Mouse (Mus musculus): Measurements from ENCODE around the gene Fam173b.

Fam173b gene

DNA sequence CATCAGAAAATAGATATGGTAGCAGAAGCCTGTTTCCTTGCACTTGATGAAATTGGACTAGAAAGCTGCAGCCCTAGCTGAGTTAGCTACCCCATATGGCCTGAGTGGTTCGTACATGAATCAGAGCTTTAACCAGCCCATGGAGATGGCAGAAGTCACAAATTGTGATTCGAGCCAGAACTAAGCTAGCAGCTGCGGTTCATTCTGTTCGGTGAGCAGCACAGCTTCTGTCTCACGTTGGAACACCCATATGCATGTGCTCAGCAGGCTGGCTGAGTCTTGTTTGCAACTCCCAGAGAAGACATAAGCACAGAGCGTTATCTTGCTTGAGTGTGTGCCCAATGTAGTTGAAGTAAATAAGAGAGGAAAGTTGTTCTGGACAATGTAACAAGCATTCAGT, 32.9 kb downstream of the Fam173b start:
- no peak for DNase-seq (ENCODE audit: low spot score in 2 of 2)

DNA sequence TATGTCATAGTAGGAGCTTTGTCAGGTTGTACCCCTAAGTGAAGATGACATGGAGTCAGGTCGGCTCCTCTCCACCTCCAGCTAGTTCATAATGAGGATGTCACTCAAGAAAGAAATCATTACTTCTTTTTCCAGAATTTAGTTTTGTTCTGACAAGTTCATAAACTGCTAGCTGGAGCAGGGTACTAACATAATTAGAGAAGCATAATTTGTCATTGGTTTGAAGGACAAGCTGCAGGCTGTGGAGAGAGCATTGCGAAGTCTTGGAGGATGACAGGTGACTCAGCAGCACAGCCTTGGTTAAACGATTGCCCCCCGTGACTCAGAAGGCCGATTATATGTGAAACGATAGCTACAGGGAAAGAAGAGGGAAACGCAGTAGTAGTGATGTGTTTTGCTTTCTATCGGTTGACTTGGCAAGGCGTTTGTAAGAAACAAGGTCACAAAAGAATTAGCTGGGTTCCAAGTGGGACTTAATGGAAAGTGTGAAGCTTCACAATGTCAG, 34.5 kb downstream of the Fam173b start:
- DNase-seq (ENCODE audit: low spot score in 2 of 2) = no peak

DNA sequence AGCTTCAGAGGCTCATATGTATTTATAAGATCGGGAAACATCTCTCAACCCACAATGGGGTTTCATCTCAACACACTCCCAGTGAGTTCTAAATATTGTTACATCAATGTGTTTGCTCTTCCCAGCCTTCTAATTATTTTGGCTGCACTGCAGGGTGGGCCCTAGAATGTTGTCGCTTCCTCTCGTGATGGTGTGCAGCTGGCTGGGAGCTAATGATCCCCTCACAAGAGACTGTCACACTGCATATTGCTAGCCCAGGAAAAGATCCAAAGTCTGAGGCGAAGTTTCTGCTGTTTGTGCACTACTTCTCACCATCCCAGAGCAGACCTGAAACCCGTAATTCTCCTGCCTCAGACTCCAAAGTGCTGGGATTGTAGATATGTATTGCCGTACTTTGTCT, 45.6 kb downstream of the Fam173b start:
- no peak for DNase-seq (ENCODE audit: low spot score in 2 of 2)

GRCm38 (mm10) chr15:31647851-31648569, 46.4 kb downstream of the Fam173b start:
- DNase-seq (ENCODE audit: low spot score in 2 of 2) = no peak

DNA sequence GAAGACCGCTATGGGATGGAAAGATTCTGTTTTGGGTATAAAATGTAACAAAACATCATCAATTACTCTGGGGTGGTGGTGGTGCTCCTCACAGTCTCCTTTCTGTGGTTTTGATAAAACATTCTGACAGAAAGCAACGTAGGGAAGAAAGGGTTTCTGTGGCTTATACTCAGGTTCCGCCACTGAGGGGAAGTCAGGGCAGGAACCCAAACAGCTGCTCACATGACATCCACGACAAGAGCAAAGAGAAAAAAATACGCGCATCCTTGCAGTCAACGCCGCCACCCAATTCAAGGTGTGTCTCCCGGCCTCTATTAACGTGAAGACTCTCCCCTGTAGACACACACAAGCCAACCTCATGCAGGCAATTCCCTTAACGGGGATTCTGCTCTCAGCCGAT, 48.0 kb downstream of the Fam173b start:
- DNase-seq (ENCODE audit: low spot score in 2 of 2) = no peak

DNA sequence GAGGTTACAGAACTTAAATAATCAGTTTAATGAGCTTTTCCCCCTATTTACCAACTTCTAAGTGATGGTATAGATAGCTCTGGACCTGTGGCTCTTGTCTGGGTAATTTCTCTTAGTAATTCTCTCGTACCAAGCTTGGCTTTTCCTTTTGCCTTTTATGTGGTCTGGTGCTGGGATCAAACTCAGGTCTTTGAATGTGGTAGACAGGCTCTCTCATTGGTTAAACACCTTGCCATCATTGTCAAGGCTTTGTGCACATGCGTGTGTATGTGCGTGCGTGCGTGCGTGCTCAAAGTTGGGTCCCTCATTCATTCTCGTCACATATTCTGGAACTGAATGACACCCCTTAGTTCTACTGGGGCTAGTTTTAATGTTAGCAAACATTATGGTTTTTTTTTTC, 49.2 kb downstream of the Fam173b start:
- DNase-seq (ENCODE audit: low spot score in 2 of 2) = no peak

DNA sequence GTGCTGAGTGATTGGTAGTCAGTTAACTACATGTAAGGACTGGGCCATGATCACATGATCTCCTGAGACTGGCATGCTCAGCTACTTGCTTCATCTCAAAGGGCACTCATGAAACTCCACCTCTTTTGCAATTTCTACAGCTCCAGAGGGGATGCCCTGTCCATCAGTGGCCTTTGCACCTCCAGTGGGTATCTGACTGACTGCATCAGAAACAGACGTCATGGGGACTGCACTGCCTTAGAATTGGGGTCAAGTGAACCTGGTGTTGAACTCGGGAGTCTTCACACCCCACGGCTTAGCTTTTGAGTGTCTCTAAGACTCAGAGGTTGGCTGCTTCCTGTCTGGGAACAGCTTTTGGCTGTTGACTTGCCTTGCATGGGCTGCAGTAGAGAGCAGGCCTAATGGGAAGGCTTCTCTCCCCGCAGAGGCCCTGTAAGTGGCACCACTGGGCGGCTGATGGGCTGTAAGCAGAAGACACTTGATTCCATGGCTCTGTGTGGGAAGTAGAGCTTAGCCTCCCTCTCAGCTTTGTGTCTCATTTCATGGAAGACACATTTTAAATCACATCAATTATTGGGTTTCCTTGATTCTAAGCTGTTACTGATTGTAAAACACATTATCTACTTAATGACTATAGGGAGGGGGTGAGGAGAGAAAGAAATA, 58.6 kb downstream of the Fam173b start:
- DNase-seq (ENCODE audit: low spot score in 2 of 2) = no peak

DNA sequence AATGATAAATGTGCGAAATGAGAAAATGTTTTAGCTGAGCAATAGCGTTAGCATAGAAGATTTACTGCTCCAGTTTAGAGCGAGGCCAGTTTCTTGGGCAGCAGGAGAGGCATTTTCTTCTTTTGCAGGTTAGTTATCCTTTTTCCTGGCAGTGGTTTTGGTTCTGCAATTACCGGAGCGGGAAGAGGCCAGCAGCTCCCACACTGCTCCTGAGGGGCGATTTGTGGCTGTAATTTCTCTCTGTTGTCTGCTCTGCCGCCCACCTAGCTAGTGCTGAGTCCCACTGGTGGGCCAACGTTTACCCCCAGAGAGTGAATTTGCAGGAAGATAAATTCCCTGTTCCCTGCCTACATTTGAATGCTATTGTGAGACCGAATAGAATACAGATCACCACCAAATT, 59.2 kb downstream of the Fam173b start:
- no peak for DNase-seq (ENCODE audit: low spot score in 2 of 2)

GRCm38 (mm10) chr15:31661802-31662201, 60.1 kb downstream of the Fam173b start:
- no peak for DNase-seq (ENCODE audit: low spot score in 2 of 2)

- peak in 1 of 2 experiments; percentile 24 for DNase-seq (ENCODE audit: low spot score in 2 of 2)
These were observed 61.4 kb downstream of the Fam173b start for GRCm38 (mm10) chr15:31663074-31663473.

Data from urinary bladder, adult 18-20 months (tissue).